Mouse (Mus musculus) ES-E14 (cell line): ENCODE measurements around the gene Guca2b. TPM values are rescaled to one million over a fixed set of nuclear protein-coding genes. Genes with fewer than 3 reads are reported as not detected.

ENCODE experiments used
- DNase-seq: peaks from one replicate; pipeline ENCODE4 v3.0.0-alpha.2; 2013; ENCODE audit warnings: low read depth, low spot score
- H3K27ac ChIP-seq: 2 replicates; pipeline ENCODE4 v1.5.1; 2012; ENCODE audit warnings: low read depth, mild to moderate bottlenecking, low read length, moderate library complexity, mixed read lengths; ENCODE audit not compliant: poor library complexity, insufficient read depth, severe bottlenecking
- H3K36me3 ChIP-seq: 2 replicates; pipeline ENCODE4 v1.6.1; 2012; ENCODE audit warnings: mild to moderate bottlenecking, low read length, moderate library complexity, mixed read lengths; ENCODE audit not compliant: control insufficient read depth, poor library complexity, insufficient read depth, severe bottlenecking
- H3K4me1 ChIP-seq, 2 experiments: fragments of 150-350 bp in 1 of 2; sonication (generic) in 1 of 2; 2 replicates each; pipeline ENCODE4 v1.6.1; 2012; ENCODE audit warnings: low read length in 2 of 2, mild to moderate bottlenecking in 1 of 2, mixed read lengths in 1 of 2; ENCODE audit not compliant: control insufficient read depth in 2 of 2, insufficient read depth in 2 of 2, poor library complexity in 1 of 2
- H3K4me3 ChIP-seq, 2 experiments: fragments of 150-350 bp in 1 of 2; sonication (generic) in 1 of 2; 2 replicates each; pipeline ENCODE4 v1.5.1; 2012; ENCODE audit warnings: low read length in 2 of 2, low read depth in 1 of 2, mild to moderate bottlenecking in 1 of 2, mixed read lengths in 1 of 2; ENCODE audit not compliant: insufficient read depth in 1 of 2, poor library complexity in 1 of 2, severe bottlenecking in 1 of 2
- H3K9ac ChIP-seq: 2 replicates; pipeline ENCODE4 v1.6.1; 2012; ENCODE audit warnings: low read depth, mild to moderate bottlenecking, low read length, mixed read lengths; ENCODE audit not compliant: poor library complexity, insufficient read depth, severe bottlenecking
- H3K9me3 ChIP-seq: fragments of 150-350 bp; sonication (generic); 2 replicates; pipeline ENCODE4 v1.6.1; 2012; ENCODE audit warnings: low read depth, mild to moderate bottlenecking, low read length; ENCODE audit not compliant: control insufficient read depth, insufficient read depth
- CHD2 ChIP-seq: IDR thresholded peaks from 2 replicates; pipeline ENCODE4 v1.6.1; 2014; ENCODE audit warnings: mild to moderate bottlenecking, low read depth, low read length, inconsistent platforms
- HCFC1 ChIP-seq: IDR thresholded peaks from 2 replicates; pipeline ENCODE4 v1.6.1; 2012; ENCODE audit warnings: low read length, inconsistent platforms, borderline replicate concordance; ENCODE audit not compliant: insufficient read depth
- MAFK ChIP-seq: IDR thresholded peaks from 2 replicates; pipeline ENCODE4 v1.6.1; 2014; ENCODE audit warnings: mild to moderate bottlenecking, low read depth, low read length, inconsistent platforms; ENCODE audit not compliant: insufficient read depth
- ZC3H11A ChIP-seq: IDR thresholded peaks from 2 replicates; pipeline ENCODE4 v1.6.1; 2012; ENCODE audit warnings: low read depth, mild to moderate bottlenecking, inconsistent platforms, low read length, borderline replicate concordance
- ZNF384 ChIP-seq: IDR thresholded peaks from 2 replicates; pipeline ENCODE4 v1.6.1; 2012; ENCODE audit warnings: low read depth, low read length, inconsistent platforms
- in situ Hi-C, 2 experiments: fragments of 600-800 bp; cut with MboI; formaldehyde crosslinking; loops; one replicate each; pipeline ENCODE4 v1.15.1; 2025; ENCODE audit warnings: low sequenced_read_pairs in 2 of 2, inconsistent platforms in 1 of 2; ENCODE audit not compliant: unreplicated experiment in 2 of 2
- total RNA-seq: library from RNA; depleted of rRNA; stranded (reverse); fragments of 300-350 nt; gene quantifications from 2 replicates; pipeline ENCODE4 v1.2.3, GENCODE M21; 2012; rRNA removed

Guca2b gene
- total RNA-seq, 1 experiment: not detected

GRCm38 (mm10) chr4:119614724-119615123 is 44.0 kb downstream of the Guca2b start:
- no peak for DNase-seq
- no peaks in the 10 kb centered on the region for H3K9me3 ChIP-seq

GRCm38 (mm10) chr4:119614078-119614477 is 44.7 kb downstream of the Guca2b start:
- peaks cover 2% of the 10 kb centered on the region for H3K36me3 ChIP-seq
- no peak for DNase-seq
- H3K4me1 ChIP-seq: no peaks in the 10 kb centered on the region; a peak in 2 of 4 replicates
- no peak for TF ChIP-seq ZNF384
- no peak for TF ChIP-seq MAFK
- TF ChIP-seq ZC3H11A: no peak
- TF ChIP-seq HCFC1: no peak
- no peak for TF ChIP-seq CHD2
- no peak overlapping the region for H3K9ac ChIP-seq
- no peak overlapping the region for H3K27ac ChIP-seq
- no peaks in the 10 kb centered on the region for H3K9me3 ChIP-seq
- no peak overlapping the region for H3K4me3 ChIP-seq
- in situ Hi-C loops: no loop called here

More at GRCm38 (mm10) chr4:119614724-119615123, 44.0 kb downstream of the Guca2b start:
- H3K36me3 ChIP-seq: peaks cover 3% of the 10 kb centered on the region
- TF ChIP-seq ZNF384 (no peak), CHD2 (no peak), ZC3H11A (no peak), MAFK (no peak)
- no peak overlapping the region for H3K9ac ChIP-seq
- H3K27ac ChIP-seq: no peak overlapping the region
- no peaks in the 10 kb centered on the region; a peak in 2 of 4 replicates for H3K4me1 ChIP-seq
- in situ Hi-C loops: no loop called here
- no peak overlapping the region for H3K4me3 ChIP-seq

GRCm38 (mm10) chr4:119609488-119609887 is 49.3 kb downstream of the Guca2b start:
- H3K4me1 ChIP-seq: no peaks in the 10 kb centered on the region; a peak in 1 of 4 replicates
- no peaks in the 10 kb centered on the region for H3K9me3 ChIP-seq
- in situ Hi-C loops: no loop called here
- H3K9ac ChIP-seq: no peak overlapping the region
- H3K27ac ChIP-seq: no peak overlapping the region
- no peak overlapping the region for H3K4me3 ChIP-seq
- TF ChIP-seq ZC3H11A (no peak), CHD2 (no peak), ZNF384 (no peak), HCFC1 (no peak), MAFK (no peak)
- no peaks in the 10 kb centered on the region for H3K36me3 ChIP-seq
- no peak for DNase-seq

Other genes with a start within 250 kb of the Guca2b start
- 2.7 and 3.1 TPM in 2 replicates for gene Ccdc30, start 243.4 kb downstream of the Guca2b start, total RNA-seq
- 23.9 and 30.4 TPM in 2 replicates for gene Ppcs, start 236.5 kb downstream of the Guca2b start, total RNA-seq
- gene Zmynd12, start 236.1 kb downstream of the Guca2b start, total RNA-seq: not detected in 2 replicates
- 1.1 and 1.5 TPM in 2 replicates for gene Rimkla, start 166.3 kb downstream of the Guca2b start, total RNA-seq
- 17.4 and 17.7 TPM in 2 replicates for gene Foxj3, start 122.0 kb downstream of the Guca2b start, total RNA-seq
- 3.1 and 5.2 TPM in 2 replicates for gene Frg2f1, start 119.4 kb downstream of the Guca2b start, total RNA-seq
- gene Guca2a, start 21.2 kb downstream of the Guca2b start, total RNA-seq: not detected in 2 replicates
- 1.4 TPM in 2 replicates for gene Hivep3, start 74.8 kb upstream of the Guca2b start, total RNA-seq